Mouse (Mus musculus) NIH3T3 (cell line): ENCODE data around the gene Ctnnd2.

Source experiments
- DNase-seq: peaks from one replicate; pipeline ENCODE4 v3.0.0-alpha.2; 2012; ENCODE audit warnings: low read depth

The Ctnnd2 gene

GRCm38 (mm10) chr15:30992357-30992756, 820.0 kb downstream of the Ctnnd2 start:
- no peak for DNase-seq

- no peak for DNase-seq
These were observed 820.5 kb downstream of the Ctnnd2 start for GRCm38 (mm10) chr15:30992901-30993300.

GRCm38 (mm10) chr15:30995346-30995745, 823.0 kb downstream of the Ctnnd2 start:
- no peak for DNase-seq

- no peak for DNase-seq
These were observed 832.1 kb downstream of the Ctnnd2 start for GRCm38 (mm10) chr15:31004468-31004867.

GRCm38 (mm10) chr15:31004976-31005375, 832.6 kb downstream of the Ctnnd2 start:
- no peak for DNase-seq

GRCm38 (mm10) chr15:31006050-31006824, 833.8 kb downstream of the Ctnnd2 start:
- DNase-seq, result no peak

- no peak for DNase-seq
These were observed 834.4 kb downstream of the Ctnnd2 start for GRCm38 (mm10) chr15:31006825-31007157.

GRCm38 (mm10) chr15:31008594-31008993, 836.2 kb downstream of the Ctnnd2 start:
- no peak for DNase-seq

- no peak for DNase-seq
These were observed 848.4 kb downstream of the Ctnnd2 start for GRCm38 (mm10) chr15:31020769-31021168.

- DNase-seq, result no peak
These were observed 849.6 kb downstream of the Ctnnd2 start for GRCm38 (mm10) chr15:31022012-31022411.

- no peak for DNase-seq
These were observed 850.1 kb downstream of the Ctnnd2 start for GRCm38 (mm10) chr15:31022497-31022896.

GRCm38 (mm10) chr15:31023766-31024165, 851.4 kb downstream of the Ctnnd2 start:
- DNase-seq, result no peak

GRCm38 (mm10) chr15:31027448-31028230, 855.2 kb downstream of the Ctnnd2 start:
- no peak for DNase-seq

- no peak for DNase-seq
These were observed 872.6 kb downstream of the Ctnnd2 start for GRCm38 (mm10) chr15:31044983-31045382.

GRCm38 (mm10) chr15:31051496-31051895, 879.1 kb downstream of the Ctnnd2 start:
- DNase-seq, result no peak

- peak; percentile 23 for DNase-seq
These were observed 883.8 kb downstream of the Ctnnd2 start for GRCm38 (mm10) chr15:31056145-31056544.

- no peak for DNase-seq
These were observed 885.9 kb downstream of the Ctnnd2 start for GRCm38 (mm10) chr15:31058315-31058714.

- DNase-seq, result no peak
These were observed 891.3 kb downstream of the Ctnnd2 start for GRCm38 (mm10) chr15:31063734-31064133.

GRCm38 (mm10) chr15:31068127-31068526, 895.7 kb downstream of the Ctnnd2 start:
- peak; percentile 87 for DNase-seq

GRCm38 (mm10) chr15:31070311-31070710, 897.9 kb downstream of the Ctnnd2 start:
- peak; percentile 23 for DNase-seq
